Mouse (Mus musculus) gonadal fat pad, adult 2 months (tissue): ENCODE data around the gene Casz1. TPM values are rescaled to one million over a fixed set of nuclear protein-coding genes. Genes with fewer than 3 reads are reported as not detected.

Source experiments
- DNase-seq: peaks from one replicate; pipeline ENCODE4 v3.0.0-alpha.2; 2012; ENCODE audit warnings: low read depth
- polyA plus RNA-seq: library from polyadenylated mRNA; depleted of rRNA; stranded (reverse); fragments of >200 nt; gene quantifications from 2 replicates; pipeline ENCODE4 v1.2.3, GENCODE M21; 2012

Casz1 gene
- polyA plus RNA-seq, 1 experiment, result 6.1 TPM

GRCm38 (mm10) chr4:148876867-148877266 is 72.6 kb downstream of the Casz1 start:
- DNase-seq, result no peak

GRCm38 (mm10) chr4:148878192-148878983 is 74.2 kb downstream of the Casz1 start:
- DNase-seq, result no peak

GRCm38 (mm10) chr4:148878984-148879610 is 74.9 kb downstream of the Casz1 start:
- DNase-seq, result no peak

GRCm38 (mm10) chr4:148879631-148880030 is 75.4 kb downstream of the Casz1 start:
- DNase-seq, result no peak

- DNase-seq, result no peak
These were observed 76.9 kb downstream of the Casz1 start for GRCm38 (mm10) chr4:148881001-148881669.

GRCm38 (mm10) chr4:148881838-148882237 is 77.6 kb downstream of the Casz1 start:
- DNase-seq, result no peak

- DNase-seq, result no peak
These were observed 78.2 kb downstream of the Casz1 start for GRCm38 (mm10) chr4:148882360-148882929.

- DNase-seq, result no peak
These were observed 80.4 kb downstream of the Casz1 start for GRCm38 (mm10) chr4:148884596-148884995.

- DNase-seq, result no peak
These were observed 81.2 kb downstream of the Casz1 start for GRCm38 (mm10) chr4:148885401-148885800.

- DNase-seq, result no peak
These were observed 81.8 kb downstream of the Casz1 start for GRCm38 (mm10) chr4:148885921-148886540.

- DNase-seq, result no peak
These were observed 84.0 kb downstream of the Casz1 start for GRCm38 (mm10) chr4:148888229-148888628.

- DNase-seq, result no peak
These were observed 84.8 kb downstream of the Casz1 start for GRCm38 (mm10) chr4:148889011-148889410.

- DNase-seq, result no peak
These were observed 86.2 kb downstream of the Casz1 start for GRCm38 (mm10) chr4:148890442-148890841.

- no peak for DNase-seq
These were observed 86.9 kb downstream of the Casz1 start for GRCm38 (mm10) chr4:148890892-148891838.

GRCm38 (mm10) chr4:148896125-148896524 is 91.9 kb downstream of the Casz1 start:
- DNase-seq, result no peak

GRCm38 (mm10) chr4:148899927-148900294 is 95.7 kb downstream of the Casz1 start:
- no peak for DNase-seq

GRCm38 (mm10) chr4:148900295-148901211 is 96.3 kb downstream of the Casz1 start:
- DNase-seq, result no peak

GRCm38 (mm10) chr4:148901275-148902052 is 97.2 kb downstream of the Casz1 start:
- no peak for DNase-seq
